Mouse (Mus musculus) neural tube, embryonic 15.5 days (tissue): ENCODE measurements around the gene Nat9. TPM values are rescaled to one million over a fixed set of nuclear protein-coding genes. Genes with fewer than 3 reads are reported as not detected.

Experiments used
- ATAC-seq: fragments of 200-750 bp; cut with Nextera tagmentation; 2 replicates; pipeline ENCODE4 v1.8.0; 2017; ENCODE audit warnings: mild to moderate bottlenecking, moderate TSS enrichment, moderate library complexity; ENCODE audit not compliant: low FRiP score
- H3K27ac ChIP-seq: fragments of 300-500 bp; sonication (generic); replicated peaks from 2 replicates; pipeline ENCODE4 v1.5.1; 2015; ENCODE audit warnings: mild to moderate bottlenecking, inconsistent platforms
- H3K27me3 ChIP-seq: fragments of 300-500 bp; sonication (generic); replicated peaks from 2 replicates; pipeline ENCODE4 v1.6.1; 2015; ENCODE audit warnings: inconsistent platforms
- H3K36me3 ChIP-seq: fragments of 300-500 bp; sonication (generic); 2 replicates; pipeline ENCODE4 v1.6.1; 2015; ENCODE audit warnings: inconsistent platforms
- H3K4me1 ChIP-seq: fragments of 300-500 bp; sonication (generic); 2 replicates; pipeline ENCODE4 v1.6.1; 2015; ENCODE audit warnings: inconsistent platforms
- H3K4me2 ChIP-seq: fragments of 300-500 bp; sonication (generic); 2 replicates; pipeline ENCODE4 v1.6.1; 2015; ENCODE audit warnings: inconsistent platforms, mild to moderate bottlenecking, moderate library complexity
- H3K4me3 ChIP-seq: fragments of 300-500 bp; sonication (generic); replicated peaks from 2 replicates; pipeline ENCODE4 v1.5.1; 2015; ENCODE audit warnings: mild to moderate bottlenecking, inconsistent platforms
- H3K9ac ChIP-seq: fragments of 300-500 bp; sonication (generic); replicated peaks from 2 replicates; pipeline ENCODE4 v1.6.1; 2015; ENCODE audit warnings: mild to moderate bottlenecking, inconsistent platforms
- H3K9me3 ChIP-seq: fragments of 300-500 bp; sonication (generic); replicated peaks from 2 replicates; pipeline ENCODE4 v1.6.1; 2016; ENCODE audit warnings: inconsistent platforms
- WGBS: fragments of 180-500 bp; shearing (Covaris S2); methylation state at CpG from one replicate; pipeline ENCODE4 v1.1.7; 2015; ENCODE audit warnings: mixed read lengths; 5-methylcytosine and 5-hydroxymethylcytosine counted together
- polyA plus RNA-seq: library from polyadenylated mRNA; unstranded; fragments of >200 nt; fragmentation: Nextera tagmentation; extraction: Ambion mirVana; gene quantifications from 2 replicates; pipeline ENCODE4 v1.2.1, GENCODE M21; 2015

Nat9 gene
- 22.0 and 22.8 TPM in 2 replicates for polyA plus RNA-seq

DNA sequence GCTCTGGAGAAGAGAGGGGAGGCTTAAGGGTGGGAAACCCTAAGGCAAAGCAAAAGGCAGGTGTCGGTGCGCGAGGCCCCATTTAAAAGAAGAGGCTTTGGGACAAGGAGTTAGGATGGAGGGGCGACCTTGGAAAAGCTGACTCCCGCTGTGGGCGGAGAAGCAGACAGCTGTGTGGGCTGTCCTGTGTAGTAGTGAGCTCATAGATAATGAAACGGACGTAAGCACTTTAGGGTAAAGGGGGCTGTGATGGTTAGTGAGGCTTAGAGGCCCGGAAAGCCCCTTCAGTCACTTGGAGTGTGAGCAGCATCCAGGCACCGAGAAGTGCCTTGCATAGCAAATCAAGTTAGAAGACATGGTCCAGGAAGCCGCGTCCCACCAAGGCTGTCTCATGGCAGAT is at the start of gene Nat9:
Gene Nat9 (minus strand): TSS at position 167 of the 400 bp plus-strand sequence.
- H3K4me3 ChIP-seq, result peak within 1 kb of the TSS; percentile 71
- peak within 1 kb of the TSS; percentile 92 for H3K4me2 ChIP-seq
- H3K27ac ChIP-seq, result peak within 1 kb of the TSS; percentile 83
- H3K9ac ChIP-seq, result peak within 1 kb of the TSS; percentile 78
- no peaks in the 10 kb centered on the region for H3K9me3 ChIP-seq
- peak; percentile 40 for ATAC-seq
- 6% methylated on average over 12 of the region's 12 CpGs for WGBS
- H3K36me3 ChIP-seq, result peaks cover 9% of the 10 kb centered on the region
- peaks cover 27% of the 10 kb centered on the region for H3K4me1 ChIP-seq
- no peaks in the 10 kb centered on the region for H3K27me3 ChIP-seq

DNA sequence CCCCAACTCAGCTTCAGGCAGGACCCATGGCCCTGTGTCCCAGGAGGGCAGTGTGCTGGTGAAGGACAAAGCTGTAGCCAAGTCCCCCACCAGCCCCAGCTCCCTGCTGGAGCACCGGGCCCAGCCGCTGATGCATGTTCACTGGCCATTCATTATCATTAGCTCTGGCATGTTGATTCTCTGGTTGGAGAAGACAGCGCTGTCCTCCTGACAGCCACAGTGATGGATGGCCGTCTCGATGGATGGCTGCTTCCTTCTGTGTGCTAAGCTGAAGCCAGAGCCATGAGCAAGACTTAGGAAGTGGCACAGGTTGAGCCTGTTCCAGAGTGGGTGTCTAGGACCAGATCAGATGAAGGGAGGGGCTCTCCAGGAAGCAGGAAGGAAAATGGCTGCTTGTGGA is 48.9 kb upstream of the Nat9 start:
- H3K27me3 ChIP-seq, result peaks cover 2% of the 10 kb centered on the region
- H3K9me3 ChIP-seq, result no peaks in the 10 kb centered on the region
- 14% methylated on average over 5 of the region's 5 CpGs for WGBS
- H3K27ac ChIP-seq, result peak overlapping the region; percentile 54; the same call in 1 of the 2 replicates
- no peaks in the 10 kb centered on the region for H3K36me3 ChIP-seq
- no peak overlapping the region for H3K4me3 ChIP-seq
- no peak for ATAC-seq
- no peak overlapping the region for H3K9ac ChIP-seq
- H3K4me2 ChIP-seq, result no peak overlapping the region
- H3K4me1 ChIP-seq, result peaks cover 61% of the 10 kb centered on the region

DNA sequence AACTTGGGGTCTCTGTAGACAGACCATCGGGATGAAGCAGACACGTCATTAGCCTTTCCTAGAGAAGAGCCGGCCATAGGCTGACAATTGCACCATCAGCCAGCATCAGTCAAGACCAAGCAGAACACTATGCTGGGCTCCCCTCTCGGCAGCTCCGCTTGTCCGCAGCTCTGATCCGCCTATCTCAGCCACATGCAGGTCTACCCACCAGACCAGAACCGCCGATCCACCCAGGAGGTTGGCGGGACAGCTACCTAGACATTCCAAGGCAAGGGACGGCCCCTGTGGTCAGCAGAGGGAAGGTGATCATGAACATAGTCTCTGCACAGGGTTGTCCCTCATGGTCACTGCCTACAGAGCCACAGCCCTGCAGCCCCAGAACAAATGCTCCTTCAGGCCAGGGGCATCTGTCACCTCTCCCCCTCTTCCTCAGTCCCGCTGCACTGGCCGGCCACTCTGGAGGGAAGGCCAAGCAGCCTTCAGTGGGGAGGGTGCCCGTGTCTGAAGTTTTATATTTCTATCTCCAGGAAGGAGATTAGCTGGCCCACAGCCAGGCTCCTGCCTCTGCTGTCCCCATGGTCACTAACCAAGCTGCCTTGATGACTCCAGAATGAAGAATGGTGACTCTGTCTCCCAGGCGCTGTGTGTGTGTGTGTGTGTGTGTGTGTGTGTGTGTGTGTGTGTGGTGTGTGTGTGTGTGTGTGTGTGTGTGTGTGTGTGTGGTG is 46.8 kb upstream of the Nat9 start:
- H3K27me3 ChIP-seq, result peaks cover 11% of the 10 kb centered on the region
- no peak overlapping the region for H3K9ac ChIP-seq
- 76% methylated on average over 15 of the region's 15 CpGs for WGBS
- H3K9me3 ChIP-seq, result no peaks in the 10 kb centered on the region
- H3K4me2 ChIP-seq, result no peak overlapping the region
- no peaks in the 10 kb centered on the region for H3K36me3 ChIP-seq
- no peak for ATAC-seq
- peaks cover 54% of the 10 kb centered on the region for H3K4me1 ChIP-seq
- no peak overlapping the region for H3K4me3 ChIP-seq
- no peak overlapping the region for H3K27ac ChIP-seq

- Histone ChIP-seq H3K9ac (no peak overlapping the region), H3K9me3 (no peaks in the 10 kb centered on the region), H3K36me3 (no peaks in the 10 kb centered on the region), H3K4me2 (no peak overlapping the region), H3K4me1 (peaks cover 60% of the 10 kb centered on the region), H3K4me3 (no peak overlapping the region), H3K27ac (no peak overlapping the region), H3K27me3 (peaks cover 15% of the 10 kb centered on the region)
- 0 out of 2 replicates have a peak, but pooled peaks have one; percentile 22 for ATAC-seq
- 38% methylated on average over 20 of the region's 20 CpGs for whole genome bisulfite sequencing
Observed at GRCm38 (mm10) chr11:115233526-115234290, 46.0 kb upstream of the Nat9 start.

DNA sequence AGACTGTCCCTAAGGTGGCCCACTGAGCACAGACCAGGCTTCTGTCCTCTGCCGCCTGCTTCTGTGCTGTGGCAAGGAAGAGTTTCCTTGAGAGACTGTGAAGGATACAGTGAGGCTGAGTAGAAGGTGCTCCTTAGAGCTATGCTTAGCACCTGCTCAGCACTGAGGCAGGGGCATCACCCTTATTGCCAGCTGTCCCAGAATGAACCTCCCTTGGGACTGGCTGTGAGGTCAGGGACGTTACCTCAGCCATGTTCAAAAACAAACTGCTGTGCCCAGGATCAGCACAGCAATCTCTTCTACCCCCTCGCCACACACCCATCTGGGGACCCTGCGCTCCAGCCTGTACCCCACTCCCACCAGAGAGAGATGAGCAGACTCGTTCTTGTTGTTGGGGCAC is 45.2 kb upstream of the Nat9 start:
- H3K27me3 ChIP-seq, result peaks cover 15% of the 10 kb centered on the region
- no peak for ATAC-seq
- 72% methylated on average over 5 of the region's 5 CpGs for WGBS
- H3K4me3 ChIP-seq, result no peak overlapping the region
- no peaks in the 10 kb centered on the region for H3K36me3 ChIP-seq
- no peak overlapping the region for H3K27ac ChIP-seq
- H3K4me2 ChIP-seq, result no peak overlapping the region
- H3K9ac ChIP-seq, result no peak overlapping the region
- no peaks in the 10 kb centered on the region for H3K9me3 ChIP-seq
- H3K4me1 ChIP-seq, result peaks cover 64% of the 10 kb centered on the region

- 25% methylated on average over 9 of the region's 9 CpGs for WGBS
- no peak for ATAC-seq
- H3K27ac ChIP-seq, result no peak overlapping the region; the same call in 1 of the 2 replicates
Observed at GRCm38 (mm10) chr11:115231924-115232323, 44.3 kb upstream of the Nat9 start.

GRCm38 (mm10) chr11:115231168-115231915 is 43.7 kb upstream of the Nat9 start:
- Histone ChIP-seq H3K9me3 (no peaks in the 10 kb centered on the region), H3K9ac (0 out of 2 replicates have a peak overlapping the region, but pooled peaks have one; percentile 0), H3K27me3 (peaks cover 15% of the 10 kb centered on the region), H3K27ac (no peak overlapping the region; the same call in 1 of the 2 replicates), H3K4me2 (no peak overlapping the region), H3K4me3 (no peak overlapping the region), H3K36me3 (no peaks in the 10 kb centered on the region), H3K4me1 (peaks cover 74% of the 10 kb centered on the region)
- WGBS, result 52% methylated on average over 14 of the region's 14 CpGs
- ATAC-seq, result no peak

More at GRCm38 (mm10) chr11:115231924-115232323, 44.3 kb upstream of the Nat9 start:
- H3K4me2 ChIP-seq, result no peak overlapping the region
- H3K36me3 ChIP-seq, result no peaks in the 10 kb centered on the region
- no peak overlapping the region for H3K9ac ChIP-seq
- H3K9me3 ChIP-seq, result no peaks in the 10 kb centered on the region
- H3K4me3 ChIP-seq, result no peak overlapping the region
- peaks cover 74% of the 10 kb centered on the region for H3K4me1 ChIP-seq
- peaks cover 15% of the 10 kb centered on the region for H3K27me3 ChIP-seq

DNA sequence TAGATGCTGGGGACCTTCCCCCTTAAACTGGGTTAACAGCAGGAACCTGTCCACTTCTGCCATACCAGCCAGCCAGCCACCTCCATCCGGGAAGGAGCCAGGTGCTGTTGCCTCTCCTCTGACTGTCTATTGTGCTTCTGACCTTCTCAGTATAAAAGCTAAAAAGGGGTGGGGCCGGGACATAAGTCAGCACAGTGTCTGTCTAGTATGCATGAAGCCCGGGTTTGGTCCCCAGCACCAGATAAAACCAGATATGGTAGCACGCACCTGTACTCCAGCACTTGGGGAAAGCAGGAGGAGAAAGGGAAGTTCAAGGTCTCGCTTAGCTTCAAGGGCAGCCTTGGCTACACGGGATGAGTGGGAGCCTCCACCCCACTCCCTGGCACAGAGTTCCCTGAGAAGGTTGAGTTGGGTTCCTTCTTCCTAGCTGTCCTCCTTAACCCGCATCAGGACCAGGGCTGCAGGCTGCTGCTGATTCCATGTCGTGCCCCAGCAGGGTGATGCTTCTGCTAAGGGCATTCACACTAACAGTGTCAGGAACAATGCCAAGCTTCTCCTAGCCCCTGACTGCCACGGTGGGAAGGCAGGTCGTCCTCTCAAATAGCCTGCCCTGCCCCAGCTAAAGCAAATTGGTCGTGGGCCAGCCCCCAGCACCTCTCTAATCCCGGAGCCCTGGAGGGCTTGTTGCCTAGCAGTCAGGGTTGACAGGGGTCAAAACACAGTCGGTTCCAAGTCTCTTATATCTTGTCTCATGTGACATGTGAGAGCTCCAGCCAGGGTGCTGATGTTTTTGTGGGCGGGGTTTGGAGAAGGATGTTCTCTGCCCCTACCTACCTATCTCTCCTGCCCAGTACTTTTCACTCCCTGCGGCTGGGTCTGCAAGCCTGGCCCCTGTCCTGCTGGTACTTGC is 41.6 kb upstream of the Nat9 start:
- Histone ChIP-seq H3K4me1 (peaks cover 75% of the 10 kb centered on the region), H3K36me3 (no peaks in the 10 kb centered on the region), H3K4me2 (no peak overlapping the region), H3K9ac (no peak overlapping the region), H3K27me3 (0 out of 2 replicates have a peak, but pooled peaks cover 15% of the 10 kb centered on the region), H3K4me3 (no peak overlapping the region), H3K9me3 (no peaks in the 10 kb centered on the region), H3K27ac (no peak overlapping the region)
- ATAC-seq, result no peak
- 51% methylated on average over 15 of the region's 15 CpGs for WGBS

DNA sequence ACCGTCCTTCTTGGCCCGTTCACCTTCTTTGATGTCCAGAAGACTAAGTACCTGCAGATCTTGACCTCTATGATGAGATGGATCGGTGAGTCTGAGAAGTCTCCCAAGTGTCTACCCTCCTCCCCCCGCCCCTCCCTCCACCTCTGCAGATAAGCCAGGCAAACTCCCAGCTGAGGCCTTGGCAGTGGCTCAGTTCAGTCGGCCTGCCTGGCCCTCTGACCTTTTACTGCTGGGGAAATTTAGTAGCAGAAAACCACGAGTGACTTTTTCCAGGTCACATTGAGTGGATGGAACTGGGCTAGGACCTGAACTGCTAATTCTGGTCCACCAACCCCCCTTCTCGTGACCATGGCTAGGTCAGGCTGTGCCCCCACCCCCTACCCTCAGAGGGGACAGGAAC is 40.8 kb upstream of the Nat9 start:
- Histone ChIP-seq H3K36me3 (no peaks in the 10 kb centered on the region), H3K27ac (no peak overlapping the region), H3K9me3 (no peaks in the 10 kb centered on the region), H3K4me3 (no peak overlapping the region), H3K27me3 (0 out of 2 replicates have a peak, but pooled peaks cover 16% of the 10 kb centered on the region), H3K4me2 (no peak overlapping the region), H3K4me1 (peaks cover 66% of the 10 kb centered on the region), H3K9ac (no peak overlapping the region)
- no peak for ATAC-seq
- WGBS, result 76% methylated on average over 7 of the region's 7 CpGs

GRCm38 (mm10) chr11:115227640-115228039 is 40.0 kb upstream of the Nat9 start:
- H3K36me3 ChIP-seq, result no peaks in the 10 kb centered on the region
- no peak overlapping the region for H3K4me2 ChIP-seq
- no peak for ATAC-seq
- H3K27me3 ChIP-seq, result 0 out of 2 replicates have a peak, but pooled peaks cover 20% of the 10 kb centered on the region
- H3K9me3 ChIP-seq, result no peaks in the 10 kb centered on the region
- no peak overlapping the region for H3K27ac ChIP-seq
- no peak overlapping the region for H3K4me3 ChIP-seq
- H3K4me1 ChIP-seq, result peaks cover 62% of the 10 kb centered on the region
- WGBS, result 41% methylated on average over 12 of the region's 12 CpGs
- no peak overlapping the region for H3K9ac ChIP-seq
